Mouse (Mus musculus) telencephalon, adult 2 months (tissue): ENCODE measurements around the gene Eps8.

Source experiments
- DNase-seq: peaks from one replicate; pipeline ENCODE4 v3.0.0-alpha.2; 2011; ENCODE audit warnings: low read depth, low spot score

Eps8 gene

GRCm38 (mm10) chr6:137654776-137655175, at the start of gene Eps8:
TSS of gene Eps8 (minus strand) at chr6:137654876.
- no peak for DNase-seq

- DNase-seq = no peak
These were observed 48.8 kb upstream of the Eps8 start for GRCm38 (mm10) chr6:137703431-137703830.

DNA sequence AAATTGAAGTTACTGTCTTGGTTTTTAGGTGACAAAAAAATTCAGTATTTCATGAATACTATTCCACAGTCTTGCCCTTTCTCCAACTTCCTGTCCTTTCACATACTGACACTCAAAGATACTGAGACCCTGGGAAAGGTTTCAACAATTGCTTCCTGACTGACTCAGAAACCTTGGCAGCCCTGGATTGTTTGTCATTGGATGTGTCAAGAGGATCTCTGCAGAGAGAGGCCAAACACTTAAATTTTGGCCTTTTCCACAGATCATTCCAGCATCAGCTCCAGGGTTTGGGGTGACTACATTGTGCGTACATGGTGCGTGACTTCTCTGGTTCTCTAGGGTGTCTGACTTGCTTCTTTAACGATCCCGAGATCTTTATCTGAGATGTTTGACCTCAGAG, 48.2 kb upstream of the Eps8 start:
- DNase-seq = no peak

GRCm38 (mm10) chr6:137702186-137702585, 47.5 kb upstream of the Eps8 start:
- DNase-seq = no peak

GRCm38 (mm10) chr6:137699434-137699833, 44.8 kb upstream of the Eps8 start:
- DNase-seq = no peak

GRCm38 (mm10) chr6:137696445-137697204, 41.9 kb upstream of the Eps8 start:
- DNase-seq = no peak

DNA sequence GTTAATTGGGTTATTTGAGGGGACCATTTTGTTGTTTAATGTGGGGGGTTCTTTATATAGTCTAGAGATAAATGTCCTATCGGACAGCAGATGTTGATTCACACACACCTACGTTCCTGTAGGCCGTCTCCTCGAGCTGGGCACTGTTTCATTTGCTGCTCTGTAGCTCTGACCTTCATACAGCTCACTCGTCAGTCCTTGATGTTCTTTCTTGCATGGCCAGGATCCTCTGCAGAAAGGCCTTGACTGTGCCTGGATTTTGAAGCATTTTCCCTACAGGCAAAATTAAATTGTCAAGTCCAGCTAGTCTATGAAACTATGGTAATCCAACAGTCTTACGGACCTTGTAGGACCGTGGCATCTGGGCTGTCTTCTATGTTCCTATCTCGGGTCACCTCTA, 40.4 kb upstream of the Eps8 start:
- DNase-seq = no peak

DNA sequence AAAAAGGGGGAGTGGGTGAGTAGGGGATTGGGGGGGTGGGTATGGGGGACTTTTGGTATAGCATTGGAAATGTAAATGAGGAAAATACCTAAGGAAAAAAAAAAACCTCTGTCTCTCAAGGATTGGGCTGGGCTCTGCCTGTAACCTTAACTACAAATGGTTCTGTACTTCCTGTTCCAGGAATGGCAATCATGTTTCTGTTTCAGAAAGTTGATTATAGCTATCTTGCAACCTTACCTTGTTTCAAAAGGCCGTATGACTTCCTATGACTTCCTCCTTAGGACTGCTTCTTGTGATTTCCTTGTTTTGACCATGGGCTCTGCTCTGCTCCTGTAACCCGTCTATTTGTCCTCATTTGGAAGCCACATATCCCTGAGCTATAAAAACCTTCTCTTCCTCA, 39.6 kb upstream of the Eps8 start:
- DNase-seq = no peak

- no peak for DNase-seq
These were observed 36.0 kb upstream of the Eps8 start for GRCm38 (mm10) chr6:137690550-137691119.

DNA sequence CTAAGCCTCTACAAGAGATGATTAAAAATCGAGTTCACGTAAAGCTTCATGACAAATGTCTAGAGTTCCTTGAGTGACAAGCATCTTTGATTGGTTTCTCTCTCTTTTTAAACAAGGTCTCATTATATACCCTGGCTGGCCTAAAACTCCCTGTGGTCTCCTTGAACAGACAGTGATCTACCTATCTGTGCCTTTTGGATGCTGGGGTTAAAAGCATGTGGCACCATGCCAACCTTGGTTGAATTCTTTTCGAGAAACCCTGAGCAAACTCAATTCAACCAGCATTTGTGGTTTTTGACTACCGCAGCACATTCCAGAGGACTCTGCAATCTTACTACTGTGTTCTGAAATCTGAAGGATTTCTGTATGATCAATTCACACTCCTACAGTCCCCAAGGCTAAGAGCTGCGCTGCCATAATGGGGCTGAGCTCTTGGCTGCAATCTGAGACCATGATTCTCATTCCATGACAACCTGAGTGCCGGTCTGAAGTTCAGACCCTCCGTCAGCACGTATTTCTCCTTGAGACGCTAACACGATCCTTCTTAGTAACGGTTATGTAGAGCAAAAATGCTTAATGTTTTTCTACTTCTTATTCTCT, 33.9 kb upstream of the Eps8 start:
- no peak for DNase-seq

DNA sequence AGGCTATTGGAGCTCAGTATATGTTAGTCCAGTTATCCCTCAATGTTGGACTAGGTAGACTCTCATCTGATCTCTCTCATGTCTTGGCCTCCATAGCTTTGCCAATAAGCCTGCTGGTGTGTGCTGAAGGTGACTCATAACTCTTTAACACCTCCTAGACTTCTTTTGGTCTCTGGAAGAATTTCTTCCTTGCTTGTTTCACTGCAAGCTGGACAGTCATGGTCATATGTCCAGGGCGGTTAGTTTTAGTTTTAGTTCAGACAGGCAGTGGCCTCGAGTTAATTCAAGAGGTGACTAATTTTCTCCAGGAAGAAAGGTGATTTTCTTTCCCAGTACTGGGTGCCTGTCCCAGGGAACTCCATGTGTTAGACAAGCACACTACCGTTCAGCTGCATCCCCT, 33.4 kb upstream of the Eps8 start:
- no peak for DNase-seq

- DNase-seq = no peak
These were observed 33.0 kb upstream of the Eps8 start for GRCm38 (mm10) chr6:137687667-137688066.

DNA sequence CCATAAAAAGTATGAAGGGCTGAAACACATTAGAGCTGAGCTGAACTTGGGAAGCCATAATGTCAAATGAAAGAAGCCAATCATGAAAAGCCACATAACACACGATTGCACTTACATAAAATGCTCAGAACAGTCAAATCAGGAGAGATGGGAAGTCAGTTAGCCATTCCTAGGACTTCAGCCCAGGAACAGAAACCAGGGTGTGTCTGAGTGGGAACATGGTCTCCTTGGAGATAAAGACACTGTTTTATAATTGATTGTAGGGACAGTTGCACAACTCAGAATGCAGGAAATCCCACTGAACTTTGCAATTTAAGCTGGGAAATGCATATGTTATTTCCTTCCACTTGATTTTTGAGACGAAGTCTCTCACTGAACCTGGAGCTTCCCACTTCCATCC, 28.0 kb upstream of the Eps8 start:
- no peak for DNase-seq

GRCm38 (mm10) chr6:137681000-137681399, 26.3 kb upstream of the Eps8 start:
- DNase-seq = no peak

GRCm38 (mm10) chr6:137676581-137676980, 21.9 kb upstream of the Eps8 start:
- DNase-seq = no peak

DNA sequence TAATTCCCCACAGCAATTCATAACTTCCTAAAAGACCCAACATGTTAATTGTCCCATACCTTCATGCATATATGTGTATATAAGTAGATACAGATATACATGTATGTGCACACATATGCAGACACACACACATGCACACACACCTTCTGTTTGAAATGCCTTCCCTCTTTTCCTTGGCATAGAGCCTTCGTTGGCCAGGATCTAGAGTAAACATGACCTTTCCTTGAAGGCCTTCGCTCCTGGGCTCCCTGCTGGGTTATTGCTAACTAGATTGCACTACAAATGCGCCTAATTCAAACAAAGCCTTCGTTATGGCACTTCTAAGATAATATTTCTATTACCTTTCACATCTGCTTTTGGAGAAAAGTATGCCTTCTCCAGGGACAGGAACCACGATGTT, 20.9 kb upstream of the Eps8 start:
- no peak for DNase-seq

DNA sequence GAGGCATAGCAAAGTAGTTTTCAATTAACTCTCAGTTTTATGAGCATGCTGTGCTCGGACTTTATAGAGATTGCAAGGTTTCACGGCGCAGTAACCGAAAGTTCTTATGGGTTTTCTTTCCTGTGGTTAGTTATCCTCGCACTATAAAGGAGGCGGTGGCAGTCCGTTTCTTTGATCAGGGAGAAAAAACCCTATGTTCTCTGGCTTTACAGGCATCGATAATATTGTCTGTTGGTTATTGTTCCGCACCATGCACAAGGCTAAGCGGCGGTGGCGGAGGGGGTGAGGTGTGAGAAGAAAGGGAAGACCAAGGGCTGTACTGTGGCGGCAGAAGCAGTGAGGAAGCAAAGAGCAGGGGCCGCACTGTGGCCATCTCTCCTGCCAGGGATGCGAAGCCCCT, 18.6 kb upstream of the Eps8 start:
- no peak for DNase-seq

DNA sequence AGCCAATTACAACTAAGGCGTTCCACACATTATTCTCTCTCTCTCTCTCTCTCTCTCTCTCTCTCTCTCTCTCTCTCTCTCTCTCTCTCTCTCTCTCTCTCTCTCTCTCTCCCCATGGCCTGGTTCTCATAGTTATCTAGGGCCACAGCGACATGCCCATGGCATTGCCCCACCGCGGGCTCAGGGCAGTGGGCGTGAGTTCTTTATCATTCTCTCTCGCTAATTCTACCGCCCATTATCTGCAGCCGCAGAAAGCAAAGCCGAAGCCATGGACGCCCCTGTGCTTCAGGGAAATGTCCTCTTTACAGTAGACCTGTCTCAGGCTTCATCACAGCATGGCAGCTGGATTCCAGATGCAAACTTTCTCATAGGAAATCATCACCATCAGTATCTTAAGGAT, 16.9 kb upstream of the Eps8 start:
- DNase-seq = no peak

DNA sequence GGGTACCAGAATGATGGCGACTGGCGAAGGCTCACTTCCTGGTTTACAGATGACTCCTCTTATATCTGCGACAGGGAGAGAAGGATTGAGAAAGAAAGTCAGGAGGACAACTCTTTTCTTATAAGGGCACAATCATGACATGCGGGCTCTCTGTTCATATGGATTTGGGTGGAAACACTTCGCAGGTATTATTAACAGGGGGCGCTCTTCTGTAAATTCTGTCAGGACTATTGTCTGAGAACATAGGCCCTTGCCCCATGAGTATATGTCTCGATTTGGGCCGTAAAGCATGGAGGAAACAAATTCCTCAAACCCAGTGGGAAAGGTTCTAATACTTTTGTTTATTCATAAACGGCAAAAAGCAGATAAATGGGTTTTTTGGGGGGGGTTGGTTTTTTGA, 16.1 kb upstream of the Eps8 start:
- DNase-seq = no peak

DNA sequence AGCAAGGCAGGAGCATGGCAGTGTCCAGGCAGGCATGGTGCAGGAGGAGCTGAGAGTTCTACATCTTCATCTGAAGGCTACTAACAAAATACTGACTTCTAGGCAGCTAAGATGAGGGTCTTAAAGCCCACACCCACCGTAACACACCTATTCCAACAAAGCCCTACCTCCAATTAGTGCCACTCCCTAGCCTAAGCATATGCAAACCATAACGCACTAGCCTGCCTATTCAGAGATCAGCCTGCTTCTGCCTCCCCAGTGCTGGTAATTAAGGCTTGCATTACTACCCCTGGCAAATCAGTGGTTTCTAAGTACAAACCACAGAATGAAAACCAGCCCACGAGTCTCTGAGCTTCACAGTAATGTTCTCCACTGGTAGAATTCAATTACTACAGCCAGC, 15.2 kb upstream of the Eps8 start:
- no peak for DNase-seq

DNA sequence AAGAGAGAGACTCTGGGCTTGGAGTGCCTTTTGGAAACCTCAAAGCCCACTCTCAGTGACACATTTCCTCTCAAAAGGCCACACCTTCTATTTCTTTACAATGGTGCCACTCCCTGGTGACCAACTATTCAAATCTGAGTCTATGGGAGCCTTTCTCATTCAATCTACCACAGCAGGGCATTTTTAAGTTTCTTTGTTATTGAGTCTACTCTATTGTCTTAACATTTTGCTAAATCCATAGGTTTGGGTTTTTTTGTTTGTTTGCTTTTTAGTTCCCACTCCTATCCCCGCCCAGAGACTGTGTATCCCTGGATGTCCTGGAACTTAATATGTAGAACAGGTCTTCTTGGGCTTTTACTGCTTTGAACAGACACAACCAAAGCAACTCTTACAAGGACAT, 14.8 kb upstream of the Eps8 start:
- no peak for DNase-seq

GRCm38 (mm10) chr6:137668331-137668730, 13.7 kb upstream of the Eps8 start:
- DNase-seq = no peak

DNA sequence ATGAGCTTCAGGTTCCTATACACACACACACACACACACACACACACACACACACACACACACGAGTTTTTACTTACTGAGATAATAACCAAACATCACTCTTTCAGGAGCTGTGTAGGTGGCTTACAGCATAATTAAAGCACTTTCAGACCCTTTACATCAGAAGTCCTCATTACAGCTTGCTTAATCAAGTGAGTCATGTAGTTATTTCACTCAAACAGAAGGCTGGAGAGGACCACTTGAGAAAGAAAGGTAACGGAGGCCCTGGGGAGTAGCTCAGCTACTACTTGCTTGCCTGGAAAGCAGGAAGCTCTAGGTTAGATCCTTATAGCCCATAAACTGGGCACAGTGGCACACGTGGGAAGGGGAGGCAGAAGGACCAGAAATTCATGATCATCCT, 13.0 kb upstream of the Eps8 start:
- DNase-seq = no peak
